15 mouse cellular contexts compared by ENCODE assay signal in genomic region chr15:93874206-93874605, GRCm38 (mm10).
DNase-seq lines count a peak whose midpoint lies in the region; ATAC-seq lines count a peak whose summit lies in the region.
"Had no signal": no experiment of that assay in that cellular context is flagged by ENCODE, and none has a peak within 500 bp of the region (broad histone marks: within the 10 kb centered on the region; RNA-seq: fewer than 3 reads in every experiment).

No protein-coding gene starts in this region.

- H3K4me2 ChIP-seq in forebrain, embryonic 14.5 days (ENCODE audit: low read length), result no peak overlapping the region
- H3K4me2 ChIP-seq in forebrain, embryonic 16.5 days (ENCODE audit: low read length), result no peak overlapping the region
- H3K4me2 ChIP-seq: kidney, embryonic 15.5 days; neural tube, embryonic 12.5 days had no signal

- no peaks in the 10 kb centered on the region for H3K9me3 ChIP-seq in forebrain, embryonic 14.5 days (replicated peaks; ENCODE audit: control insufficient read depth, low read length)
- no peaks in the 10 kb centered on the region for H3K9me3 ChIP-seq in forebrain, embryonic 16.5 days (ENCODE audit: control insufficient read depth, low read length)
- H3K9me3 ChIP-seq: kidney, embryonic 15.5 days; neural tube, embryonic 12.5 days had no signal

- no peak overlapping the region for H3K9ac ChIP-seq in forebrain, embryonic 14.5 days (ENCODE audit: low read length)
- H3K9ac ChIP-seq in forebrain, embryonic 16.5 days (replicated peaks; ENCODE audit: low read depth, low read length), result no peak overlapping the region
- H3K9ac ChIP-seq: kidney, embryonic 15.5 days; neural tube, embryonic 12.5 days had no signal

- no peak overlapping the region for H3K27ac ChIP-seq in forebrain, embryonic 14.5 days (ENCODE audit: low read depth, low read length)
- H3K27ac ChIP-seq in forebrain, embryonic 16.5 days (ENCODE audit: low read length), result no peak overlapping the region; the same call in 1 of the 2 replicates
- H3K27ac ChIP-seq: kidney, embryonic 15.5 days; neural tube, embryonic 12.5 days had no signal

- WGBS in forebrain, embryonic 14.5 days, result 68% methylated on average over 6 of the region's 6 CpGs
- WGBS in forebrain, embryonic 16.5 days, result 63% methylated on average over 6 of the region's 6 CpGs

- no peaks in the 10 kb centered on the region for H3K27me3 ChIP-seq in forebrain, embryonic 14.5 days (replicated peaks; ENCODE audit: control insufficient read depth, insufficient read depth, low read length)
- no peaks in the 10 kb centered on the region for H3K27me3 ChIP-seq in forebrain, embryonic 16.5 days (replicated peaks; ENCODE audit: control insufficient read depth, insufficient read depth, low read length)
- H3K27me3 ChIP-seq: kidney, embryonic 15.5 days; neural tube, embryonic 12.5 days had no signal

- peak; percentile 63 for DNase-seq in forebrain, embryonic 14.5 days (ENCODE audit: low spot score)
- DNase-seq in thymus, postnatal 0 days (ENCODE audit: low spot score), result peak; percentile 6
- DNase-seq in thymus, adult 18-20 months, result no peak
- peak; percentile 86 for DNase-seq in layer of hippocampus, adult 9-11 months
- peak; percentile 82 for DNase-seq in telencephalon, adult 2 months (ENCODE audit: low read depth, low spot score)
- DNase-seq in adrenal gland, adult 18-20 months (ENCODE audit: low spot score in 2 of 2), result no peak
- DNase-seq in gastrocnemius, adult 18-20 months (ENCODE audit: low spot score), result no peak
- DNase-seq: lung, postnatal 36 days; midbrain, embryonic 14.5 days; retina, postnatal 1 day; thymus, postnatal 36 days had no signal

- no peak overlapping the region for H3K4me3 ChIP-seq in forebrain, embryonic 14.5 days (ENCODE audit: low read depth, low read length)
- H3K4me3 ChIP-seq in forebrain, embryonic 16.5 days (replicated peaks; ENCODE audit: low read length), result no peak overlapping the region
- H3K4me3 ChIP-seq: kidney, embryonic 15.5 days; neural tube, embryonic 12.5 days had no signal

- no peaks in the 10 kb centered on the region for H3K36me3 ChIP-seq in forebrain, embryonic 14.5 days (ENCODE audit: control insufficient read depth, insufficient read depth, low read length)
- no peaks in the 10 kb centered on the region for H3K36me3 ChIP-seq in forebrain, embryonic 16.5 days (ENCODE audit: control insufficient read depth, insufficient read depth)
- H3K36me3 ChIP-seq: kidney, embryonic 15.5 days; neural tube, embryonic 12.5 days had no signal

- no peaks in the 10 kb centered on the region for H3K4me1 ChIP-seq in forebrain, embryonic 14.5 days (ENCODE audit: control insufficient read depth, insufficient read depth, low read length)
- peaks cover 3% of the 10 kb centered on the region; the same call in 1 of the 2 replicates for H3K4me1 ChIP-seq in forebrain, embryonic 16.5 days (replicated peaks; ENCODE audit: control insufficient read depth, insufficient read depth, low read length)
- H3K4me1 ChIP-seq: kidney, embryonic 15.5 days; neural tube, embryonic 12.5 days had no signal

- peak; percentile 60; the same call in 1 of the 2 replicates for ATAC-seq in forebrain, embryonic 14.5 days
- no peak for ATAC-seq in forebrain, embryonic 16.5 days
- ATAC-seq: activated CD4-positive, CD25-positive, alpha-beta regulatory T cell, adult 4 months had no signal

Comparison
In these comparisons a context has a peak if more than half of its experiments do, and no peak if none do; other contexts are left out.
1. DNase-seq: peak in forebrain, embryonic 14.5 days (single experiment), thymus, postnatal 0 days (single experiment), layer of hippocampus, adult 9-11 months (single experiment) and telencephalon, adult 2 months (single experiment); none in thymus, adult 18-20 months (0 of 2), adrenal gland, adult 18-20 months (0 of 2) and gastrocnemius, adult 18-20 months (single experiment).